Mouse (Mus musculus) liver, postnatal 0 days (tissue): ENCODE results near the gene Pccb. TPM values are rescaled to one million over a fixed set of nuclear protein-coding genes. Genes with fewer than 3 reads are reported as not detected.

Source experiments
- ATAC-seq: fragments of 200-750 bp; cut with Nextera tagmentation; 2 replicates; pipeline ENCODE4 v1.8.0; 2017; ENCODE audit warnings: mild to moderate bottlenecking, moderate library complexity
- DNase-seq: peaks from one replicate; pipeline ENCODE4 v3.0.0-alpha.2; 2016
- H3K27ac ChIP-seq: fragments of 300-500 bp; sonication (generic); 2 replicates; pipeline ENCODE4 v1.5.1; 2014; ENCODE audit warnings: antibody characterized with exemption, moderate library complexity, mild to moderate bottlenecking, low read depth
- H3K27me3 ChIP-seq: fragments of 300-500 bp; sonication (generic); 2 replicates; pipeline ENCODE4 v1.6.1; 2014; ENCODE audit warnings: low read length, control low read depth, mixed read lengths; ENCODE audit not compliant: insufficient read depth
- H3K36me3 ChIP-seq: fragments of 300-500 bp; sonication (generic); replicated peaks from 2 replicates; pipeline ENCODE4 v1.6.1; 2014; ENCODE audit warnings: mild to moderate bottlenecking, control low read depth, low read length, moderate library complexity, mixed read lengths; ENCODE audit not compliant: insufficient read depth
- H3K4me1 ChIP-seq: fragments of 300-500 bp; sonication (generic); 2 replicates; pipeline ENCODE4 v1.6.1; 2014; ENCODE audit warnings: antibody characterized with exemption, mild to moderate bottlenecking, control low read depth; ENCODE audit not compliant: insufficient read depth
- H3K4me2 ChIP-seq: fragments of 300-500 bp; sonication (generic); 2 replicates; pipeline ENCODE4 v1.6.1; 2014; ENCODE audit warnings: low read depth, mild to moderate bottlenecking, low read length, moderate library complexity, mixed read lengths
- H3K4me3 ChIP-seq: fragments of 300-500 bp; sonication (generic); 2 replicates; pipeline ENCODE4 v1.5.1; 2014; ENCODE audit warnings: low read depth, low read length
- H3K9ac ChIP-seq: fragments of 300-500 bp; sonication (generic); replicated peaks from 2 replicates; pipeline ENCODE4 v1.6.1; 2014; ENCODE audit warnings: mild to moderate bottlenecking, moderate library complexity
- H3K9me3 ChIP-seq: fragments of 300-500 bp; sonication (generic); 2 replicates; pipeline ENCODE4 v1.6.1; 2016; ENCODE audit warnings: mild to moderate bottlenecking, control low read depth, low read length, mixed read lengths
- CTCF ChIP-seq: sonication (generic); IDR thresholded peaks from 2 replicates; pipeline ENCODE4 v1.5.1; 2016; ENCODE audit warnings: antibody characterized with exemption, low read depth
- EP300 ChIP-seq: IDR thresholded peaks from 2 replicates; pipeline ENCODE4 v1.6.1; 2016; ENCODE audit warnings: antibody characterized with exemption, low read depth, mild to moderate bottlenecking
- WGBS: fragments of 180-500 bp; shearing (Covaris S2); extraction: QIAGEN DNeasy Blood & Tissue Kit; methylation state at CpG from one replicate; pipeline ENCODE4 v1.1.7; 2014; ENCODE audit not compliant: insufficient replicate concordance; 5-methylcytosine and 5-hydroxymethylcytosine counted together
- polyA plus RNA-seq: library from polyadenylated mRNA; unstranded; fragments of >200 nt; fragmentation: Nextera tagmentation; extraction: Ambion mirVana; gene quantifications from 2 replicates; pipeline ENCODE4 v1.2.1, GENCODE M21; 2015

Gene Pccb
- polyA plus RNA-seq, 1 experiment from 2014 or later, result 15.6 TPM

- Histone ChIP-seq H3K36me3 (peaks cover 10% of the 10 kb centered on the region), H3K9ac (no peak overlapping the region), H3K4me3 (no peak overlapping the region), H3K27me3 (no peaks in the 10 kb centered on the region), H3K9me3 (no peaks in the 10 kb centered on the region), H3K4me1 (no peaks in the 10 kb centered on the region), H3K27ac (no peak overlapping the region), H3K4me2 (no peak overlapping the region)
- TF ChIP-seq EP300, result no peak
- no peak for TF ChIP-seq CTCF
- DNase-seq (no peak), ATAC-seq (no peak)
- WGBS, result 90% methylated on average over 25 of the region's 25 CpGs
These were observed 50.1 kb downstream of the Pccb start for GRCm38 (mm10) chr9:100984381-100985310.

GRCm38 (mm10) chr9:100982786-100983185 is 51.9 kb downstream of the Pccb start:
- Histone ChIP-seq H3K4me1 (no peaks in the 10 kb centered on the region), H3K4me3 (no peak overlapping the region), H3K27me3 (no peaks in the 10 kb centered on the region), H3K27ac (no peak overlapping the region), H3K36me3 (peaks cover 5% of the 10 kb centered on the region), H3K9me3 (no peaks in the 10 kb centered on the region), H3K4me2 (no peak overlapping the region), H3K9ac (no peak overlapping the region)
- WGBS, result 84% methylated on average over 7 of the region's 7 CpGs
- DNase-seq (no peak), ATAC-seq (no peak)
- no peak for TF ChIP-seq EP300
- TF ChIP-seq CTCF, result no peak

GRCm38 (mm10) chr9:100979260-100979659 is 55.4 kb downstream of the Pccb start:
- Histone ChIP-seq H3K9me3 (no peaks in the 10 kb centered on the region), H3K9ac (no peak overlapping the region), H3K27me3 (no peaks in the 10 kb centered on the region), H3K27ac (no peak overlapping the region), H3K4me2 (no peak overlapping the region), H3K4me1 (no peaks in the 10 kb centered on the region), H3K4me3 (no peak overlapping the region), H3K36me3 (no peaks in the 10 kb centered on the region; the same call in 1 of the 2 replicates)
- DNase-seq, result no peak
- TF ChIP-seq CTCF (no peak), EP300 (no peak)
- no peak for ATAC-seq
- 81% methylated on average over 5 of the region's 5 CpGs for WGBS

- ATAC-seq, result no peak
- Histone ChIP-seq H3K27me3 (no peaks in the 10 kb centered on the region), H3K9me3 (no peaks in the 10 kb centered on the region), H3K4me3 (no peak overlapping the region), H3K9ac (no peak overlapping the region), H3K27ac (no peak overlapping the region), H3K36me3 (no peaks in the 10 kb centered on the region), H3K4me2 (no peak overlapping the region), H3K4me1 (no peaks in the 10 kb centered on the region)
- no peak for TF ChIP-seq EP300
- no peak for TF ChIP-seq CTCF
- 87% methylated on average over 5 of the region's 5 CpGs for WGBS
- no peak for DNase-seq
These were observed 56.0 kb downstream of the Pccb start for GRCm38 (mm10) chr9:100978666-100979065.

GRCm38 (mm10) chr9:100969461-100969860 is 65.2 kb downstream of the Pccb start:
- H3K4me3 ChIP-seq, result no peak overlapping the region
- no peaks in the 10 kb centered on the region for H3K4me1 ChIP-seq
- DNase-seq (no peak), ATAC-seq (no peak)
- no peaks in the 10 kb centered on the region for H3K36me3 ChIP-seq
- H3K4me2 ChIP-seq, result no peak overlapping the region
- 82% methylated on average over 2 of the region's 2 CpGs for WGBS
- H3K9ac ChIP-seq, result no peak overlapping the region
- TF ChIP-seq CTCF, result no peak
- H3K27ac ChIP-seq, result no peak overlapping the region
- H3K9me3 ChIP-seq, result no peaks in the 10 kb centered on the region
- H3K27me3 ChIP-seq, result no peaks in the 10 kb centered on the region

GRCm38 (mm10) chr9:100964106-100964505 is 70.6 kb downstream of the Pccb start:
- no peak for ATAC-seq
- Histone ChIP-seq H3K9me3 (no peaks in the 10 kb centered on the region), H3K4me2 (no peak overlapping the region), H3K9ac (no peak overlapping the region), H3K4me3 (no peak overlapping the region), H3K27me3 (no peaks in the 10 kb centered on the region), H3K36me3 (peaks cover under 1% of the 10 kb centered on the region), H3K4me1 (no peaks in the 10 kb centered on the region), H3K27ac (no peak overlapping the region)
- TF ChIP-seq EP300 (no peak), CTCF (no peak)
- DNase-seq, result no peak
- WGBS, result 69% methylated on average over 4 of the region's 4 CpGs
